Mouse (Mus musculus) frontal cortex, postnatal 10 days (tissue): ENCODE data around the gene Neurl1a.

Experiments
- DNase-seq, 2 experiments: peaks; one replicate each; pipeline ENCODE4 v3.0.0; 2022; ENCODE audit warnings: low spot score in 2 of 2, mixed read lengths in 1 of 2

Gene Neurl1a

GRCm38 (mm10) chr19:47168223-47168622, 10.4 kb upstream of the Neurl1a start:
- DNase-seq = no peak

DNA sequence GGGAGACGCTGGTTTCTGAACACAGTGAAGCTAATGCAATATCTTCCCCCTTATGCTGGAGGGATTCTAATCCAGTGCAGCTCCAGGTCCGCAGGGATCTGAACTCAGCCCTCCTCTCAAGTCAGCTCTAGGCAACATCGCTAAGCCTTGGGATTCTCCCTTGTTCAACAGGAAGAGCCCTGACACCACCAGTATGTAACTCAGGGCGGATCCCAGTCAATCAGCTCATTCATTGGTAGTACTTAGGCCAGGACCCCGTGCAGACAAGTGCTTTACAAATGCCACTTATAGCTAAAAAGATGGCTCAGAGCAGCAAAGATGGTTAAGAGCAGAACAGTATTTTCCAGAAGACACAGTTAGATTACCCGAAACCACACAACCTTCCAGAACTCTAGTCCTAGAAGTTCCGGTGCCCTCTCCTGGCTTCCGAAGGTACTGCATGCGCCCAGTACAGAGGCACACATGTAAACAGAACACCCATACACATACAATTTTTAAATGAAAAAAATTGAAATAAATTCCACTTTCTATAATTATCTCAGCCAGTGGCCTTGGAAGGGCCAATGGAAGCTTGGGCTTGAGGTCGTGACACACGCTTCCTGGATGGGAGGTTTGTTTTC, 9.7 kb upstream of the Neurl1a start:
- peak; percentile 46 to 79 for DNase-seq

- no peak for DNase-seq
Measured at GRCm38 (mm10) chr19:47174515-47174914, 4.1 kb upstream of the Neurl1a start.

DNA sequence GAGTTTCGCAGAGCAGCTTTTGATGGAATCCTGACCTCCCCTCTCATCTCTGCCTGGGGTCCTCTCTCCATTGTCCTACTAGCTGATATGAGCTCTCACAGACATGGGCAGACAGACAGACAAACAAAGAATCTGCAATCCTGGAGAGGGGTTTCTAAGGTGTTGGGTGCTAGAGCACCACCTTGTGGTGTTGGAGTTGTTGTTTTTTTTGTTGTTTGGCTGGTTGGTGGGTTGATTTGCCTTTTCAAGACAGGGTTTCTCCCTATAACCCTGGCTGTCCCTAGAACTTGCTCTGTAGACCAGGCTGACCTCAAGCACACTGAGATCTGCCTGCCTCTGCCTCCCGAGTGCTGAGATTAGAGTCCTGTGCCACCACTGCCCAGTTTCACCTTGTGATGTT, 3.1 kb upstream of the Neurl1a start:
- DNase-seq = no peak

GRCm38 (mm10) chr19:47176916-47177505, 1.6 kb upstream of the Neurl1a start:
- no peak for DNase-seq

GRCm38 (mm10) chr19:47178001-47178400, 619 bp upstream of the Neurl1a start:
- DNase-seq = peak in 1 of 2 experiments; percentile 40

GRCm38 (mm10) chr19:47179272-47179809, 721 bp downstream of the Neurl1a start:
- peak; percentile 44 to 54 for DNase-seq

GRCm38 (mm10) chr19:47180011-47180410, 1.4 kb downstream of the Neurl1a start:
- no peak for DNase-seq

- no peak for DNase-seq
Measured at GRCm38 (mm10) chr19:47184221-47184620, 5.6 kb downstream of the Neurl1a start.

DNA sequence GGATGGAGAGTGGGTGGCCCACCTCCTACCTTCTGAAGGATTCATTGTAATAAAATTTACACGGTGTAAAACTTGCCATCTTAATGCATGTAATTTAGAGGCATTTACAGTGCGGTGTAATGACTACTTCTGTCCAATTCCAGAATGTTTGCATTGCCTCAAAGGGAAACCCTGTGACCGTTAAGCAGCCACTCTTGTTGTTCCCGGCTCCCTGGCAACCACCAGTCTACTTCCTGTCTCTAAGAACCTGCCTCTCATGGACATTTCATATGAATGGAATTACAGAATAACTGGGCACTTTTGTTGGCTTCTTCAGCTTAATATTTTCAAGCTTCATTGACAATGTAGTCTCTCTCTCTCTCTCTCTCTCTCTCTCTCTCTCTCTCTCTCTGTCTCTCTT, 6.1 kb downstream of the Neurl1a start:
- no peak for DNase-seq

GRCm38 (mm10) chr19:47186514-47187275, 8.1 kb downstream of the Neurl1a start:
- no peak for DNase-seq

- no peak for DNase-seq
Measured at GRCm38 (mm10) chr19:47188515-47189128, 10.0 kb downstream of the Neurl1a start.

DNA sequence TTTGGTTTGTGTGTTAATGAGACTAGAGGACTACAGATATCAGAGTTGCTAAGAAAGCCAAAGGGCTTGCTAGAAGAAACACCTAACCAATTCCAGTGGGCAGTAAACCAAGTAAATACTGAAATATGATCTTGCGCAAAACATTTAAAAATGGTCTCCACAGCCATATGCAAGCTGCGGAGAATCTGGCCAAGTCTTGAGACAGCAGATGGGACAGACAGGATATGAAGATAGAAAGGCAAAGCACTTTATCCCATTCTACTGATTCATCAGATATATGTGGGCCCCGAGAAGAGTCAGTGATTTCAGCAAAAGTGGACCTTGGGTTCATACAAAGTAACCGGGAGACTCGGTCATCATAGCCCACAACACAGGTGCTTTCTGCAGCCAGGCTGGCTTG, 13.5 kb downstream of the Neurl1a start:
- DNase-seq = no peak

DNA sequence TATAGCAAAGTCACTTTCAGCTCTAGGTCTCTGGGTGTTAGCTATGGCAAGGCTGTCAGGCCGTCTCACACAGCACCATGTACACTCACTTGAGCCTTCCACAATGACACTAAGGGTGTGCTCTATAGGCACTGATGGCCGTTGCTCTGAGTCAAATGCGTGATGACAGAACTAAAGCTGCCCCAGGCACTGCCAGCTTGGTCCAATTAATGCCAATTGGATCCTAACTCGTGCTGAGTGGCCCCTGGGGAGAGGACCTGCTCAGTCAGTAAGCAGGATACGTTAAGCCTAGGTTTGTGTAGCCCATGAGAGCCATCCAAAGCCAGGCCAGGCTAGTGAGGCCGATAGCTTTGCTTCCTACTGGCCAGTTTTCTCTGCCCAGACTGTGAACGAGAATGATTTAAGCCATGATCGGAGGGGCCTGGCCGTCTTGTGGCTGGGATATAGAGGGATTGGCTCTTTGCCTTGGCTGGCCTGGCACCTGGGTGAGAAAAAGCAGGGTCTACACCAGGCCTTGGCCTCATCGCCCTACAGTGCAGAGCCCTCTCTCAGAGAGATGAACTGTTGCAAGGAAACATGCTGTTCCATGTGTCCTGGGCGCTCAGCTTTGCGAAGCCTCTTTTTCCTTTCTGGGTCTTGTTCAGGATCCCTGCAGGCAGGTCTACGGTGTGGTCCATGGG, 20.2 kb downstream of the Neurl1a start:
- no peak for DNase-seq

GRCm38 (mm10) chr19:47201972-47202371, 23.4 kb downstream of the Neurl1a start:
- no peak for DNase-seq

DNA sequence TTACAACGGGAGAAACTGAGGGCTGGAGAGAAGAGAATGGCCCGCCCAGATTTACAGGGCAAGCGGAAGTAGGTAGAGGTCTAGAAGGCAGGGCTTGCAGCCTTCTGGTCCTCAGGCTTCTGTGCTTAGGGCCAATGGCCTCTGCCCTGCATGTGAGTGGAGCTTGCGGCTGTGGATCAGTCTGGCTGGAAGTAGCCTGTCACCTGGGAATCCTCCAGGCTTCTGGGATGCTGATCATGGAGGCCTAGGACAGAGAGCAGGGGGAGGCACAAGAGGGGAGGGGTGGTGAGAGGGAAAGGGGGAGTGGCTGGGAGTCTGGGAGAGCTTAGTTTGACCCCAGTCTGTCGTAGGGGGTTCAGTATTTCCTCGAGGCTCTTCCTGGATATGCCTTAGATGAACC, 23.8 kb downstream of the Neurl1a start:
- DNase-seq = no peak

- no peak for DNase-seq
Measured at GRCm38 (mm10) chr19:47203042-47203441, 24.4 kb downstream of the Neurl1a start.

DNA sequence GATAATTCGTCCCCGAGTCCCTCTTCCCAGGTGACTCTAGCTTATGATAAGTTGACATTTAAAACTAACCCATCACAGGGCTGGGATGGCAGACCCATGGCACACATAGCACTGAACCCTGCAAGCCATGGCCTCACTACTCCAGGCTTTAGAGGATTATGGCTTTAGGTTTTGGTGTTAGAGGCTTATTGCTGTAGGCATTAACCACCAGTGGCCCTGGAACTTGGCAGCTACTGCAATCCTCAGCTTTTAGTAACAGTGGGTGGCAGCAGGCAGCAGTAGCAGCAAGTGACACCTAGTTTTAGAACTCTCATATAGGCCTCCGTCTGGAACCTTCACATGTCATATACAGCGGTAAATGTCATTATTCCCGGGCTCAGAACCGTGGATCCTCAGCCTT, 26.0 kb downstream of the Neurl1a start:
- DNase-seq = no peak

- DNase-seq = no peak
Measured at GRCm38 (mm10) chr19:47206126-47206525, 27.5 kb downstream of the Neurl1a start.

- no peak for DNase-seq
Measured at GRCm38 (mm10) chr19:47210432-47210831, 31.8 kb downstream of the Neurl1a start.

DNA sequence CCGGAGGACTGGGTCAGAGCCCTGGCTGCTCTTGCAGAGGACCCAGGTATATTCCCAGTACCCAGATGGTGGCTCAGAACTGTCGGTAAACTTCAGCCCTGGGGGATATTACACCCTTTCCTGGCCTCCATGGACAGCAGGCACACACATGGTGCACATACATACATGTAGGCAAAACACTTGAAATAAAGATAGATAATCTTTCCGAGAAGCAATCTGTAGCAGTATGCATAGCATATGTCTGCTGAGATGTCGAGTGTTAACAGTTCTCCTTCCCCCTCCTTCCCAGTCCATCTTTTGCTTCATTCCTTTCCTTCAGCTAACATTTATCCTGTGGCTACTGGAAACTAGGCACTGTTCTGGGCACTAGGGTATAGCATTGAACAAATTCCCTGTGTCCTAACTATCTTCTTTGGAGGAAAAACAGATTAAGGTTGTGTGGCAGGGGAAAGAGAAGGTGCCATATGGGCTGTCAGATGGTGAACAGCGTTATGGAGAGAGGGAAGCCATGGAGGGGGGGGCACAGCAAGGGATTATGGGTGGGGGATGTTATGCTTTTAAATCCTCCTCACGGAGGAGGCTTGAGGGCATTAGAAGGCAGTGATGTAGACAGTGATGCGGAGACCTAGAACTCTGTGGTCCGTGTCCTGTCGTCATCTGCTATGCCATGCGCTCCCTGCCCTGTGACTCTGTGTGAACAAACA, 33.1 kb downstream of the Neurl1a start:
- no peak for DNase-seq
